Mouse (Mus musculus): Measurements from ENCODE around the gene Tsacc. TPM values are rescaled to one million over a fixed set of nuclear protein-coding genes. Genes with fewer than 3 reads are reported as not detected.

Gene Tsacc
- polyA plus RNA-seq, 1 experiment from 2014 or later = 7.2 TPM

DNA sequence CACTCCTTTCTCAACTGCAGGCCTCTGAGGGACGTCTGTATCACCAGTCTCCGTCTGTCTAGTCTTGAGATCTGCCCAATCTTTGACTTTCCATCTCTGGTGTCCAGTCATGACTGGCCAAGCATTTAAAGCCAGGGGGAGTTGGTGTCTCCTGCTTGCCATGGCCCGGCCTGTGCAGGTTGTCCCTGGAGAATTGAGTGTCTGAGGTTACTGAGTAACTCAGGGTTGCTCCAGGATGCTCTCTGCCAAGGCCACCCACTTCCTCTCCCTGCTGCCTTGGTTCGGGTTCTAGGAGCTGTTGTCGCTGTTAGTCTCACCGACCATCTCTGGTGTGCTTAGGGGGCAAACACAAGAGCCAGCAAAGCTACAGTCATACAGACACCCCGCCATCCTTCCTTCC, 40.4 kb downstream of the Tsacc start:
- H3K27ac ChIP-seq (ENCODE audit: low read depth, low read length) = no peak overlapping the region
- H3K36me3 ChIP-seq (ENCODE audit: control insufficient read depth, insufficient read depth) = no peaks in the 10 kb centered on the region
- H3K9me3 ChIP-seq (ENCODE audit: control insufficient read depth) = no peaks in the 10 kb centered on the region
- no peak overlapping the region for H3K4me2 ChIP-seq (replicated peaks; ENCODE audit: low read depth)
- ATAC-seq = no peak
- WGBS = 51% methylated on average over 7 of the region's 7 CpGs
- TF ChIP-seq CTCF (IDR thresholded peaks at IDR 0.05; ENCODE audit: low read depth) = no peak
- H3K4me1 ChIP-seq (replicated peaks; ENCODE audit: control insufficient read depth, insufficient read depth, low read length) = no peaks in the 10 kb centered on the region
- 0 out of 2 replicates have a peak, but pooled peaks cover 10% of the 10 kb centered on the region for H3K27me3 ChIP-seq (replicated peaks; ENCODE audit: control insufficient read depth, insufficient read depth, low read length)
- H3K9ac ChIP-seq (ENCODE audit: low read depth, low read length) = no peak overlapping the region
- H3K4me3 ChIP-seq (ENCODE audit: low read depth, low read length) = no peak overlapping the region

DNA sequence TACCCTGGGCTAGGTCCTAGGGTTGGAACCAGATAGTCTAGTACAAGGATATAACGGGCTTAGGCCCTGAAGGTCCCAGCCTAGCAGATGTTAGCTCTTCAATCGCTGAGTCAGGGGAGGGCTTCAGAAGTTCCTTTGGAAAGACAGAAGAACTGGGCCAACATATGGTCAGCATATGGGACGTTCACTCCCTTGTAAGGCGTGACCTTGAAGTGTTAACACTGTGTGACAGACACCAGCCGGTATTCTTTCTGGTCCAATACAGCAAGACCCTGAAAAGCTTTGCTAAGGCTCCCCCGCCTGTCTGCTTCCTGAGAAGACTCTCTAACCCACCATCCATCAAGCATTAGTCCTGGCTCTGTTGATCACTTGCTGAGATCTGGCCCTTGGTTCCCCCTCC, 40.8 kb downstream of the Tsacc start:
- H3K4me3 ChIP-seq (ENCODE audit: low read depth, low read length) = no peak overlapping the region
- ATAC-seq = no peak
- no peak overlapping the region for H3K4me2 ChIP-seq (replicated peaks; ENCODE audit: low read depth)
- TF ChIP-seq CTCF (IDR thresholded peaks at IDR 0.05; ENCODE audit: low read depth) = no peak
- H3K27ac ChIP-seq (ENCODE audit: low read depth, low read length) = no peak overlapping the region
- no peaks in the 10 kb centered on the region for H3K36me3 ChIP-seq (ENCODE audit: control insufficient read depth, insufficient read depth)
- H3K4me1 ChIP-seq (replicated peaks; ENCODE audit: control insufficient read depth, insufficient read depth, low read length) = no peaks in the 10 kb centered on the region
- no peak overlapping the region for H3K9ac ChIP-seq (ENCODE audit: low read depth, low read length)
- H3K27me3 ChIP-seq (replicated peaks; ENCODE audit: control insufficient read depth, insufficient read depth, low read length) = 0 out of 2 replicates have a peak, but pooled peaks cover 10% of the 10 kb centered on the region
- H3K9me3 ChIP-seq (ENCODE audit: control insufficient read depth) = no peaks in the 10 kb centered on the region
- WGBS = 68% methylated on average over 6 of the region's 6 CpGs

DNA sequence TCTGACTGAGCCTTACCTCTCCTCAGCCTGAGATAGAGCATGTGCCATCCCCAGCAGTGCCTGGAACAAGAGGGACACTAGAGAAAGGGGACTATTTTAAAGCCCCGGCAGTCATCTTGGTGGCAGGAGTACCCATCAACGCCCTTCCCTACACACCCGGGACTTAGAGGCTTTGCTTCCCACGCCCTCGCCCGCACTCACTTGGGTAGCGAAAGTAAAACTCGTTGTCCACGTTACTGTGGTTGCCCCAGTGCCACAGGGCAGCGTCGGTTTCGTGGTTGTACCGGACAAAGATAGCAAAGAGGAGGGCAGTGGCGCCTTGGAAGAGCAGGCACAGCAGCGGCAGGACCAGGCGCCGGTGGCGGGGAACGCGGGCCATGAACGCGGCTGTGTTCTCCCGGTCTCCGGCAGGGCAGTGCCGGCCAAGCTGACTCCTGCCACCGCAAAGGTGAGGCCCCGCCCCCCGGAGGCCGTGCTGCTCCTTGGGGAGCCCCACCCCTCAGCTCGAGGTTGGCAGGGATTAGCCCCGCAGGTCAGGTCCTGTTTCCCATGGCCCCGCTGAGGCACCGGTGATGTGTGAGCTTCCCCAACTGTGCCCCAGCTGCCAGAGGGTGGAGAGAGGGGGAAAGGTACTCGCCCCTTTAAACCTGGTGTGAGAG, 42.4 kb downstream of the Tsacc start, which contains the start of gene Rhbg:
TSS of gene Rhbg (minus strand) at position 442 of the 659 bp plus-strand sequence.
- Histone ChIP-seq H3K27ac (ENCODE audit: low read depth, low read length) (no peak within 1 kb of the TSS), H3K4me1 (replicated peaks; ENCODE audit: control insufficient read depth, insufficient read depth, low read length) (no peaks in the 10 kb centered on the region), H3K9me3 (ENCODE audit: control insufficient read depth) (no peaks in the 10 kb centered on the region), H3K9ac (ENCODE audit: low read depth, low read length) (no peak within 1 kb of the TSS), H3K4me3 (ENCODE audit: low read depth, low read length) (peak within 1 kb of the TSS; percentile 49), H3K27me3 (replicated peaks; ENCODE audit: control insufficient read depth, insufficient read depth, low read length) (0 out of 2 replicates have a peak, but pooled peaks cover 10% of the 10 kb centered on the region), H3K36me3 (ENCODE audit: control insufficient read depth, insufficient read depth) (no peaks in the 10 kb centered on the region), H3K4me2 (replicated peaks; ENCODE audit: low read depth) (peak within 1 kb of the TSS; percentile 80)
- peak; percentile 65 for ATAC-seq
- WGBS = 2% methylated on average over 33 of the region's 34 CpGs
- no peak for TF ChIP-seq CTCF (IDR thresholded peaks at IDR 0.05; ENCODE audit: low read depth)

DNA sequence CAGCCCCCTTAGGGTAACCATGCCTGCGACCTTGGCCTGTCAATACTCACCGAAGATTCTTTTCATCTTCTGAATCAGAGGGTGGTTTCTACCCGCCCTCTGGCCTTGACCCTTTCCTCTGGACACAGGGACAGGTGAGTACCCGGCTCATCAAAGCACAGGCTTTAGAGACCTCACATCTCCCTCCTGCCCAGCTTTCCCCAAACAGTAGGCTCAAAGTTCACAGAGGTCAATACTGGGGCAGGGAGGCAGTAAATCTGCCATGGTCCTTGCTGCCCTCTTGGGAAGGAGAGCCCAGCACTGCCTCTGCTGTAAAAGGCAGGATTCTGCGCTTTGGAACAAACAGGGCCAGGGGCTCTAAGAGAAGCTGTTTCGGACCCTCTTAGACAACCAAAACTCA, 44.1 kb downstream of the Tsacc start:
- TF ChIP-seq CTCF (IDR thresholded peaks at IDR 0.05; ENCODE audit: low read depth) = no peak
- Histone ChIP-seq H3K4me3 (ENCODE audit: low read depth, low read length) (no peak overlapping the region), H3K9me3 (ENCODE audit: control insufficient read depth) (no peaks in the 10 kb centered on the region), H3K4me2 (replicated peaks; ENCODE audit: low read depth) (no peak overlapping the region), H3K36me3 (ENCODE audit: control insufficient read depth, insufficient read depth) (no peaks in the 10 kb centered on the region), H3K27me3 (replicated peaks; ENCODE audit: control insufficient read depth, insufficient read depth, low read length) (0 out of 2 replicates have a peak, but pooled peaks cover 10% of the 10 kb centered on the region), H3K4me1 (replicated peaks; ENCODE audit: control insufficient read depth, insufficient read depth, low read length) (no peaks in the 10 kb centered on the region), H3K9ac (ENCODE audit: low read depth, low read length) (no peak overlapping the region), H3K27ac (ENCODE audit: low read depth, low read length) (no peak overlapping the region)
- WGBS = 54% methylated on average over 6 of the region's 6 CpGs
- ATAC-seq = no peak

DNA sequence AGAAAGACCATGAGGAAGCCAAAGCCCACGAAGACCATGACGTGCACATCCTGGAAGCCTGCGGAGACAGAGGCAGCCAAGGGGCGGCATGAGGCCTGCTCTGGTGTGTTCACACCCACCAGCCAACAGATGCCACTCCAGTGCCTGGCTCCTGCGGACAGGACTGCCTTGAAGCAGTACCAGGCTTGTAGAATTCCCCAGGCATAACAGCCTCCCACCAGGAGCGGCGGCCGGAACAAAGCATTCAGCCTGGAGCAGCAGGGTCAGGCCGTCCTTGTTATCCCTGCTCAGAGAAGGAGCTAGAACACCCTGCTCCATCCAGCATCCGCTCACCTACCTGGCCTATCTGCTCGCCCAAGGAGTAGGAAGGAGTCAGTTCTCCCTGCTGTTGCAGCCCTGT, 48.4 kb downstream of the Tsacc start:
- ATAC-seq = no peak
- no peak overlapping the region for H3K9ac ChIP-seq (ENCODE audit: low read depth, low read length)
- peaks cover 14% of the 10 kb centered on the region; the same call in 1 of the 2 replicates for H3K27me3 ChIP-seq (replicated peaks; ENCODE audit: control insufficient read depth, insufficient read depth, low read length)
- H3K4me2 ChIP-seq (replicated peaks; ENCODE audit: low read depth) = no peak overlapping the region
- no peak for TF ChIP-seq CTCF (IDR thresholded peaks at IDR 0.05; ENCODE audit: low read depth)
- no peaks in the 10 kb centered on the region for H3K9me3 ChIP-seq (ENCODE audit: control insufficient read depth)
- no peaks in the 10 kb centered on the region for H3K36me3 ChIP-seq (ENCODE audit: control insufficient read depth, insufficient read depth)
- H3K4me3 ChIP-seq (ENCODE audit: low read depth, low read length) = no peak overlapping the region
- WGBS = 78% methylated on average over 11 of the region's 11 CpGs
- H3K4me1 ChIP-seq (replicated peaks; ENCODE audit: control insufficient read depth, insufficient read depth, low read length) = no peaks in the 10 kb centered on the region
- H3K27ac ChIP-seq (ENCODE audit: low read depth, low read length) = no peak overlapping the region

DNA sequence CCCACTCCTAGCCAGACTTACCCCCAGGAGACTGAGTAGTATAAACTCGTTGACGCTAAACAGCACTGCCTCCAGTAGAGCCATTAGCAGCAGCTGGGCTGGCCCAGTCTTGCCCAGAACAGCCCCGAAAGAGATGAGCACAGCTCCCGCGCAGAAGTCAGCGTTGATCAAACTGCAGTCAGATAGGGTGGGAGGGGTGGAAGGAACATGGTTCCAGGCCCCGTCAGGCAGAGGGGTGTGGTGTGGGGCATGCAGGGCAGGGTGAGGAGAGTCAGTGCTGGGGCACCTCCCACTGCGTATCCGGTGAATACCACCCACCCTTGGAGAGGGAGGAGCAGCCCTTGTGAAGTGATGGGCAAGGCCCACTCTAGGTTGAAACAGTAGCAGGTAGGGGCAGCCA, 49.1 kb downstream of the Tsacc start:
- Histone ChIP-seq H3K36me3 (ENCODE audit: control insufficient read depth, insufficient read depth) (no peaks in the 10 kb centered on the region), H3K4me3 (ENCODE audit: low read depth, low read length) (no peak overlapping the region), H3K27me3 (replicated peaks; ENCODE audit: control insufficient read depth, insufficient read depth, low read length) (peaks cover 21% of the 10 kb centered on the region), H3K4me1 (replicated peaks; ENCODE audit: control insufficient read depth, insufficient read depth, low read length) (no peaks in the 10 kb centered on the region), H3K9me3 (ENCODE audit: control insufficient read depth) (no peaks in the 10 kb centered on the region), H3K9ac (ENCODE audit: low read depth, low read length) (no peak overlapping the region), H3K4me2 (replicated peaks; ENCODE audit: low read depth) (no peak overlapping the region), H3K27ac (ENCODE audit: low read depth, low read length) (no peak overlapping the region)
- no peak for ATAC-seq
- 52% methylated on average over 9 of the region's 9 CpGs for WGBS
- no peak for TF ChIP-seq CTCF (IDR thresholded peaks at IDR 0.05; ENCODE audit: low read depth)

All from intestine, postnatal 0 days (tissue).